Mouse (Mus musculus) MEL-GATA-1-ER (cell line): ENCODE measurements around the gene Chchd3.

Experiments
- DNase-seq: peaks from one replicate; pipeline ENCODE4 v3.0.0-alpha.2; 2012; ENCODE audit warnings: low read depth; ENCODE audit errors: extremely low read depth

The Chchd3 gene

DNA sequence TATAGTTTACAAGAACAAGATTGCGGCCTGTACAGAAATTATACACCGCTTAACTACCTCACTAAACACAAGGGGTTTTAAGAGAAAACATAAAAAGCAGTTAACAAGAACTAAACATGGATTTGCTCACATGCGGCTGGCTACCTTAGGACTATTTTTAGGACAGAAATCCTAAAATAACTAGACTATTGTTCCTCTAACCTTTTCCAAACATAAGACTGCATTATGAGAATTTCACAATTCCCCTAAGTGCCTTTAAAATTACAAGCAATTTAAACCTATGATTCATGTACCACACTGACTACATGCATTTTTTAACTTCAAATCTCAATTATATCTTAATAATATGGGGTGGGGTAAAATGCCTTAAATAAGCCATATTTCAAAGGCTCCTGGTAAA, 123.3 kb downstream of the Chchd3 start:
- DNase-seq, result no peak

- no peak for DNase-seq
These were observed 123.7 kb downstream of the Chchd3 start for GRCm38 (mm10) chr6:32936365-32936764.

- no peak for DNase-seq
These were observed 124.5 kb downstream of the Chchd3 start for GRCm38 (mm10) chr6:32935576-32935975.

GRCm38 (mm10) chr6:32931106-32931770, 128.8 kb downstream of the Chchd3 start:
- DNase-seq, result no peak

GRCm38 (mm10) chr6:32922391-32922790, 137.7 kb downstream of the Chchd3 start:
- no peak for DNase-seq

DNA sequence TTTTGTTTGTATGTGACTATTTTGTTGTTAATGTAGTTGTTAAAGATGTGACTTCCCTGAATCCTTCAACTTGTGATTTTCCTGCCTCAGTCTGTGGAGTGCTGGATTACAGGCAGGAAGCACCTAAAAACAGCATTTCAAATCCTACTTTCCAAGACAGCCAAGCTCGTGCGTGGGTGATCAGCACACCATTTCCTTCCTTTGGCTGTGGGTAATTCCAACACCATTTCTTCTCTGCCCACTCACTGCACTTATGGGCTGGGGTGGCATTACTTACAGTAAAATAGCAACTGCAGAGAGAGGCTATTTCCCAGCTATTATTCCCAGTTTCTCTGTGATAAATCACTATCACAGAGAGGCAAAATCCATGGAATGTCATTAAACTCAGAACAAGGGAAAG, 140.0 kb downstream of the Chchd3 start:
- DNase-seq, result no peak

DNA sequence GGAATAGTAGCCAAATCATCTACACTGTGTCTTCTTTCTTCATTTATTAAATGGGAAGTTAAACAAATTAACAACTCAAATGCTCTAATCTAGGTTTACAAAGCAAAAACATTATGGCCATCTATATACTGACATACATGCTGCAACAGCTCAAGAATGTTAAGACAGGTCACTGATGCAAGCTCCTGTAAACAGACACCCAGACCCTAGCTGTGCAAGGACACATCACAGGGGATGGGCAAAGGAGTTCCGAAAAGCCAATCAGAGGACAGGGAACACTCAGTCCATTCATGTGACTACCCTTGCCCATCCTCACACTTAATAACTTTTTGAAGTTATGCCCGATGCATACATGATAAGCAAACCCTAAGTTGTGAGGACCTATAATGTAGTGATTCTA, 149.4 kb downstream of the Chchd3 start:
- no peak for DNase-seq

GRCm38 (mm10) chr6:32899061-32899460, 161.0 kb downstream of the Chchd3 start:
- DNase-seq, result no peak

DNA sequence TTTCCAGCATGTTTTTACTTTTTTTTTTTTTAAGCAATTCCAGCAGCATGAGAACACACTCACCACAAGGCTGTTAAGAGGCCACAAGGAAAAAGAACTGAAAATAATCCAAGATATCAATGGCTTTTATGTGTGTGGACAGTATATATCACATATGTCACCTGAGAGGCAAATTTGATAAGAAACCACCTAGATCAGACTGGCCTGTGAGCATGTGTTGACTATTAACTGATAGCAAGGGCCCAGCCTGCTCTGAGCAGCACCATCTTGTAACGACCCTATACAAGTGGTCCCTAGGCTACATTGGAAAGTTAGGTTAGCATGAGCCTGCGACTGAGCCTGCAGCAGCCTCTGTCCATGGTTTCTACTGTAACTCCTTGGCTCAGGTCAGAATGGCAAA, 166.0 kb downstream of the Chchd3 start:
- no peak for DNase-seq

GRCm38 (mm10) chr6:32890726-32891125, 169.3 kb downstream of the Chchd3 start:
- no peak for DNase-seq

- no peak for DNase-seq
These were observed 171.0 kb downstream of the Chchd3 start for GRCm38 (mm10) chr6:32888894-32889529.

GRCm38 (mm10) chr6:32878586-32878985, 181.5 kb downstream of the Chchd3 start:
- no peak for DNase-seq

DNA sequence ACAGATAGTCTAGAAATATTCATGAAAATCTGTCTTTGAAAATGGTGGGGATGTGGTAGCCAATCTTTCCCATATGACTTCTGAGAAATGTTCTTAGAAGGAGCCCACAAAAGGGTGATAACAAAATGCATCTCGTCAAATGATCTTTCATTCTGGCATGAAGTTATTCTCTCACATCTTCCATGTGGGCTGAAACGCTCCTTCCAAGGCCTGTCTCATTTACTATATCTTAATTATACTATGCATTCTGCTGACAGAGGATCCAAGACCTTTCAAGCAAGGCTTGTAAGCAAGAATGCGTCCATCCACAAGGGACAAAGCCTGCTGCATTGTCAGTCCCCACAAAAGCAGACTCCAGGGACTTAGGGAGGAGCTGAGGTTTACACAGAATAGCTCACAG, 185.9 kb downstream of the Chchd3 start:
- no peak for DNase-seq

DNA sequence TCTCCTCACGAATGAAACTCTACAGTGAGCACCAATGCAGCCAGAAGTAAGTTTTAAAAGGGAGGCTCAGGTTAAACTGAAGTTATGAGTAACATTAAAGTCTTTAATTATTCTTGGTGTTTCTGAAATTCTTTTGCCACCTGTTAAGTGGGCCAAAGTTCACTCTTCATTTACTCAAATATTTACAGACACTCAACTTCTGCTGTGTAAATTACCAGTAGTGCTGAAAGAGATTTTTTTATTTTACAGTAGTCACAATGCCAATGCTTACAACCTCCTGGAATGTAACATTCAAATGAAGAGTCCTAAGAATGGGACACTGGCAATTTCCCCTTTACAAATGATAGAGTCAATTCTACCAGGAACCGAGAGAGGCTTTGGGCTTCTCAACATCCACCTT, 187.3 kb downstream of the Chchd3 start:
- no peak for DNase-seq

GRCm38 (mm10) chr6:32850960-32851359, 209.1 kb downstream of the Chchd3 start:
- DNase-seq, result peak; percentile 69

DNA sequence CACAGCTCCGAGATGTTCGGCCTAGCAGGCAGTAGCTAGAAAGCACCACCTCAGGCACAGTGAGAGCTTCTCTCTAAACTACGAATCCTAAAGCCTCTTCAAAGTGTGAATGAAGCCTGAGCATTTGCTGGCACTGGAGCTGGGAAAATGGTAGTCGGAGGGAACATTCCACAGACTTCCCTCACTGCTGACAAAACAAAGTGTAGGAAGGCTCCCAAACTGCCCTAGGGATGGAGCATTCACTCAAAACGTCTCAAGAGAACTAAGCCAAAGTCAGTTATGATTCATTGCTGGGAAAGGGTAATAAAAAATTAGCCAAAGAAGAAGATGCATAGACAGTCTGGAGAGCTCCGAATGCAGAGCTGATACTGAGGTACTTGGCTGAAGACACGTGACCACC, 211.1 kb downstream of the Chchd3 start:
- DNase-seq, result no peak

DNA sequence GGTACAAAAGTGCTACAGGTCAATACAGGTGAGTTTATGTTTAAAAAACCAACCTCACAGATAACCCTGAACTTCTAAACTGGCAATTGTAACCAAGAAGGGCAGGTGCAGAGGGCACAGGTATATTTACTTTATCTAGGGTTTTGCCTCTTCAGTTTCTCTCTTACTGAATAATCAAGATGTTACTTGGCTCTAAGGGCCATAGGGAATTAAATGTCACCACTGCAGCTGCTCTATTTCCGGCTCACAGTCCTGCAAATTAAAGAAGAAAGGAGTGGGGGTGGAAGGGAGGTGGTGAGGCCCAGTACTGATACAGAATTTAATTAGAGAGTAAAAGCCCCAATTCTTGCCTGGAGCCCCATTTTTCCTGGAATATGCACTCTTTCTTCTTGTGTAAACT, 214.6 kb downstream of the Chchd3 start:
- DNase-seq, result no peak

GRCm38 (mm10) chr6:32837939-32838301, 222.1 kb downstream of the Chchd3 start:
- no peak for DNase-seq

DNA sequence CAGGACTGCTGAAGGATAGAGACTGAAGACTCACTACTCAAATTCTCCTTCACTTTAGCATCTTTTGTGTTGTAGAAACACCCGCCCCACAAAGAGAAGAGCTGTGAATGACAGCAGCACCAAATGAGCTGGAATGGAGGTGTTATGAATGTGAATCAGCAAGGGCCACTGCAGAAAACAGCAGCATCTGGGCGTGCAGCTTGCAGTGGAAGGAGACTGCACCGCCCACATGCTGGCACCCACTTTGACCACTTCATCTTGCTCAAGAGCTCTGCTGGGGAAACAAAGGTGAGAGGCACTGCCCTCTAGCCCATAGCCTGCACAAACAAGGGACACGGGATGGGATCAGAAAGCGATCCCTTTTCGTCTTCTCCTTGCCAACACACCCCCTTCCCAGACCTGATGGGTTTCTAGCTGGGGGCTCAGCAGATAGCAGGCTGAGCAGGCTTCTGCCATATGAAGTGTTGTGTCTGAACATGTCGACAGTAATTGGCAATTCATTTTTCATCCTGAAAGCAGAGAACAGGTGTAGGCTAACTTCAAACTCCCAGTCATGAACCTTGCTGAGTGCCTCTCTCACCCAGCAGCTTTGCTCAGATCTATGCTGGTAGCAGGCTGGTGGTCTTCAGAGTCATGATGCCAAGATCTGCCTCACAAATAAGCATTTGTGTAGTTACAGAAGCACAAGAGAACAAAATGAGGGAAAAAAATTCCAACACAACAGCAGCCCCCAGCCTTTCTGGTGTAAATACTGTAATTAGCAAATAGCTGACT, 222.7 kb downstream of the Chchd3 start:
- no peak for DNase-seq

DNA sequence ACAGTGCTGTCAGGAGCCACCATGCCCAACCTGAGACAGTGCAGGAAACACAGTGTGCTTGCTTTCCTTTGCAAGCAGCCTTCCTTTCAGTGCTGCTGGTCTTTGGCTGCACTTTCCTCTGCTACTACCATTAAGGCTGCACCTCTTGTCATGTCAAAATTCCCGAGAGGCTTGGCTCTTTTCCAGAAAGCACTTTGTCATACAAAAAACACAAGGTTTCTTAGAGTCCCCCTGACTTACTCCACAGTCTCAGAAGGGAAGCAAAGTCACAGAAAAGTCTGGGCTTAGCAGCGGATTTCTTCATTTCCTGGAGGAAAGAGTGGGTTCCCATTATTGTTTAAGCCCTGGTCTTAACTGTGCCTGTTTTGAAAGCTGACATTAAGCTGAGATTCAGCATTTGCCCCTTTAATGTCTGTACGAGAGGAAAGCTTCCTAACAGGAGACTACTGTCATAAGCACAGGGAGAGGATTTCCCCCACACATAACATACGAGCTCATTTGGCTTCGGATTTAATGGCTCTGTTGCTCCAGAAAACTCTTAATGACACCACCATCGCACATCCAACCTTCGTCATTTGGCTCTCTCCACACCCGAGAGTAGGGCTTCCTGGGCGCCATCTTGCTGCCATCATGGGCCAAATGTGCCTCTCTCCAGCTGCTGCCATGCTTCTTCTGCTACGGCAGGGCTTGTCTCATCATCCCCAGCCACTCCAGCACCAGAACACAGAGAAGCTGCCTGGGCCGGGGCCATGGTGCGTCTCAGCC, 236.0 kb downstream of the Chchd3 start:
- no peak for DNase-seq

DNA sequence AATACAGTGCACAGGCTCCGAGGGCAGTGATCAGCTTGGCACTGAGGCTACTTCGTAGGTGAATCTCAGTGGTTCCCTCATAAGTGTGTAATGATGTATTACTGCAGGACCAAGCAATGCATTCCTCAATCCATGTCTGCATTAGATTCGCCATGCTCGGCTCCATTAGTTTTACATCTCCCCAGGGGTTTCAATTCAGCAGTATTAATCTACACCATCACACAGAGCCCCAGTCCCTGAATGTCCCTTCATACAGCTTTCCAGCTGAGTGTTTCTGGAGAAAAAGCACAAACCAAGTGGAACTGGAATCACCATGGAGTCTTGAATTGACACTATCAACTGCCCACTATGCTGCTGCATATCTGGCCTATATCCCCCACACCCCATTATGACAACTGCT, 241.1 kb downstream of the Chchd3 start:
- no peak for DNase-seq

GRCm38 (mm10) chr6:32808796-32809195, 251.3 kb downstream of the Chchd3 start:
- DNase-seq, result no peak
